8 mouse cellular contexts compared by ENCODE assay signal in genomic region chr2:70126783-70127182, GRCm38 (mm10).
DNase-seq lines count a peak whose midpoint lies in the region; ATAC-seq and TF ChIP-seq lines count a peak whose summit lies in the region.

No protein-coding gene starts in this region.

- intact Hi-C loops in left cerebral cortex, postnatal 10 days (cut with DNase I) = loop anchor here (2.0 to 5.0 kb wide), 2 partner anchors 91 to 434 kb away; no protein-coding TSS in a partner anchor

- DNase-seq in ZHBTc4 (ENCODE audit: low read depth, low spot score) = peak; percentile 90
- DNase-seq in gastrocnemius, postnatal 25 days = peak; percentile 19
- DNase-seq in intestine, embryonic 14.5 days (ENCODE audit: low spot score) = peak; percentile 91
- DNase-seq in left cerebral cortex, postnatal 10 days (ENCODE audit: extremely low spot score in 1 of 2, low spot score in 2 of 2) = peak; percentile 87 to 96

- H3K9me3 ChIP-seq in intestine, embryonic 14.5 days (ENCODE audit: control insufficient read depth, low read length) = no peaks in the 10 kb centered on the region
- H3K9me3 ChIP-seq in midbrain, embryonic 13.5 days = no peaks in the 10 kb centered on the region

- H3K27me3 ChIP-seq in intestine, embryonic 14.5 days (replicated peaks; ENCODE audit: control insufficient read depth, insufficient read depth, low read length) = peaks cover 21% of the 10 kb centered on the region
- peaks cover 8% of the 10 kb centered on the region for H3K27me3 ChIP-seq in midbrain, embryonic 13.5 days
- 0 out of 2 replicates have a peak, but pooled peaks cover 6% of the 10 kb centered on the region for H3K27me3 ChIP-seq in small intestine, adult 2 months (ENCODE audit: control insufficient read depth, insufficient read depth, low read length)

- no peak overlapping the region for H3K27ac ChIP-seq in intestine, embryonic 14.5 days (ENCODE audit: low read depth)
- H3K27ac ChIP-seq in midbrain, embryonic 13.5 days = peak overlapping the region; percentile 62
- no peak overlapping the region for H3K27ac ChIP-seq in small intestine, adult 2 months (ENCODE audit: insufficient read depth, low read depth, low read length)

- no peak for TF ChIP-seq POLR2A in small intestine, adult 2 months (IDR thresholded peaks at IDR 0.05; ENCODE audit: low read depth, low read length)

- H3K4me3 ChIP-seq in intestine, embryonic 14.5 days (ENCODE audit: low read depth, low read length) = 0 out of 2 replicates have a peak overlapping the region, but pooled peaks have one; percentile 12
- peak overlapping the region; percentile 10; the same call in 1 of the 2 replicates for H3K4me3 ChIP-seq in midbrain, embryonic 13.5 days (replicated peaks)
- H3K4me3 ChIP-seq in small intestine, adult 2 months (ENCODE audit: low read depth, low read length) = no peak overlapping the region

- H3K36me3 ChIP-seq in intestine, embryonic 14.5 days (ENCODE audit: control insufficient read depth, insufficient read depth, low read length) = no peaks in the 10 kb centered on the region
- no peaks in the 10 kb centered on the region for H3K36me3 ChIP-seq in midbrain, embryonic 13.5 days
- H3K36me3 ChIP-seq in small intestine, adult 2 months (ENCODE audit: control insufficient read depth, insufficient read depth, low read length) = no peaks in the 10 kb centered on the region

- H3K9ac ChIP-seq in intestine, embryonic 14.5 days (ENCODE audit: low read length) = no peak overlapping the region
- no peak overlapping the region for H3K9ac ChIP-seq in midbrain, embryonic 13.5 days (replicated peaks)

- no peaks in the 10 kb centered on the region for H3K4me1 ChIP-seq in intestine, embryonic 14.5 days (replicated peaks; ENCODE audit: control insufficient read depth, insufficient read depth, low read length)
- H3K4me1 ChIP-seq in midbrain, embryonic 13.5 days (replicated peaks) = peaks cover 31% of the 10 kb centered on the region
- no peaks in the 10 kb centered on the region for H3K4me1 ChIP-seq in small intestine, adult 2 months (ENCODE audit: control insufficient read depth, insufficient read depth, insufficient read length, low read length)

- ATAC-seq in common myeloid progenitor, adult 5-6 weeks (replicated peaks; ENCODE audit: low read depth, poor library complexity, severe bottlenecking) = peak; percentile 90
- ATAC-seq in intestine, embryonic 14.5 days (replicated peaks; ENCODE audit: low FRiP score, low TSS enrichment, low read depth) = no peak
- peak; percentile 90 for ATAC-seq in midbrain, embryonic 13.5 days
- ATAC-seq in erythroblast, adult 5-6 weeks (replicated peaks; ENCODE audit: low FRiP score, poor library complexity, severe bottlenecking) = no peak; the same call in 1 of the 2 replicates

- WGBS in intestine, embryonic 14.5 days = under 1% methylated on average over 13 of the region's 13 CpGs
- under 1% methylated on average over 13 of the region's 13 CpGs for WGBS in midbrain, embryonic 13.5 days
- 2% methylated on average over 13 of the region's 13 CpGs for WGBS in small intestine, adult 2 months

- TF ChIP-seq CTCF in small intestine, adult 2 months (IDR thresholded peaks at IDR 0.05; ENCODE audit: extremely low read depth, insufficient read length, insufficient replicate concordance, low read depth, low read length) = peak; percentile 92; the same call in 1 of the 2 replicates

- H3K4me2 ChIP-seq in intestine, embryonic 14.5 days (ENCODE audit: low read length) = peak overlapping the region; percentile 35
- H3K4me2 ChIP-seq in midbrain, embryonic 13.5 days (replicated peaks) = peak overlapping the region; percentile 46

Comparison
In these comparisons a context has a peak if more than half of its experiments do, and no peak if none do; other contexts are left out.
1. DNase-seq: peak in every context shown above with its lines; median percentile 92 in left cerebral cortex, postnatal 10 days; 91 in intestine, embryonic 14.5 days; 90 in ZHBTc4; 19 in gastrocnemius, postnatal 25 days.
2. ATAC-seq: peak in common myeloid progenitor, adult 5-6 weeks (single experiment) and midbrain, embryonic 13.5 days (single experiment); none in intestine, embryonic 14.5 days (single experiment) and erythroblast, adult 5-6 weeks (single experiment).